Mouse (Mus musculus): ENCODE data around the gene Fam189a1. TPM values are rescaled to one million over a fixed set of nuclear protein-coding genes. Genes with fewer than 3 reads are reported as not detected.

Fam189a1 gene
- polyA plus RNA-seq, 1 experiment: 0.07 TPM

DNA sequence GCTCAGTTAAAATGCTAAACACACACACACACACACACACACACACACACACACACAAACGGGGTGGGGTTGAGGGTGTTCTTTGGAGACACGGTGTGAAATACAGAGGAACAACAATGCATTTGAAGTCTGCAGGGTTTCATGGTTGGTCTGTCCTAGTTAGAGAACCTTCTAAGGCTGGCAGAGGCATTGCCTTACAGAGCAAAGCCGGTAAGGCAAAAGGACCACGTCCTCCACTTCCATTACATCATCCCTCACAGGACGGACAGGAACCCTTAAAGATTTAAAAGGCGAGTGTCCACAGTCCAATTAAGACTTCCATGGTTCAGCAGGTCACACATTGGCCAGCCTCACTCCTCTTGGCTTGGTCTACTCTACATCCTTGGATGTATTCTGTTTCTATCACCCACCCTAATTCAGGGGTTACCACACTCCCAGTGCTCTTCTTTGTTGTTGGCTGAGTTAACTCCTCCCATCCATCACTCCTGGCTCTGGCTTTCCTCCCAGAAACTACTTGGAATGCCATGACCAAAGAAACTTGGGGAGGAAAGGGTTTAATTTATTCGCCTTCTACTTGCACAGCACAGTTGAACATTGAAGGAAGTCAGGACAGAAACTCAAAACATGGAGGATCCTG lies 96.1 kb downstream of the Fam189a1 start:
- H3K36me3 ChIP-seq (ENCODE audit: control insufficient read depth, insufficient read depth): no peaks in the 10 kb centered on the region
- H3K79me2 ChIP-seq (ENCODE audit: control insufficient read depth, insufficient read depth): no peaks in the 10 kb centered on the region
- no peak overlapping the region for H3ac ChIP-seq (ENCODE audit: control insufficient read depth, insufficient read length, low read depth)
- H3K4me3 ChIP-seq (ENCODE audit: insufficient read depth, poor library complexity, severe bottlenecking): no peak overlapping the region
- H3K27me3 ChIP-seq (ENCODE audit: control insufficient read depth, insufficient read depth, insufficient read length): peaks cover 12% of the 10 kb centered on the region
- H3K79me3 ChIP-seq (ENCODE audit: low read depth): no peaks in the 10 kb centered on the region
- no peak for TF ChIP-seq MYOG (IDR thresholded peaks at IDR 0.05; ENCODE audit: control insufficient read depth, extremely low read depth, insufficient read length)
- TF ChIP-seq CTCF (IDR thresholded peaks at IDR 0.05; ENCODE audit: control insufficient read depth, insufficient read depth, insufficient read length): no peak
- TF ChIP-seq CEBPB (IDR thresholded peaks at IDR 0.05; ENCODE audit: low read depth): no peak
- TF ChIP-seq MYOD1 (IDR thresholded peaks at IDR 0.05; ENCODE audit: control insufficient read depth, insufficient read length, low read depth): no peak
- no peak for TF ChIP-seq USF1 (IDR thresholded peaks at IDR 0.05; ENCODE audit: low read depth)
- TF ChIP-seq MAX (IDR thresholded peaks at IDR 0.05): no peak
- TF ChIP-seq FOSL1 (IDR thresholded peaks at IDR 0.05; ENCODE audit: insufficient read depth, low read length, poor library complexity, severe bottlenecking): no peak

DNA sequence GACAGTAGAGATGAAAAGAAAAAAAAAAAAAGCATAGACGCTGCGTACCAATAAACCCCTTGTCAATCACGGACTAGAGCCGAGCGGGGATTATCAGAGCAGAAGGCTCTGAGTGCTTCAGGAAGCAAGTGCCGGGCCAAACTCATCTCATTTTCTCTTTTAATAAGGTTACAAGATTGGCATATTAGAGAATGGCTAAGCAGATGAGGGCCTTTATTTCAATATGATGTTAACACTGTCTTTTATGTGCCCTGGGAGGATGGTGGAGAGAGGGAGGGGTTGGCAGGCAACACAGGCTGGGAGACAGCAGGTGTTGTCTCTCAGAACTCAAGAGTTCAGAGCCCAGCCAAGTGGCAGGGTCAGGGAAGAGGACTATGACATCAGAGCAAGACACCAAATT lies 99.5 kb downstream of the Fam189a1 start:
- Histone ChIP-seq H3K79me2 (ENCODE audit: control insufficient read depth, insufficient read depth) (no peaks in the 10 kb centered on the region), H3ac (ENCODE audit: control insufficient read depth, insufficient read length, low read depth) (no peak overlapping the region), H3K27me3 (ENCODE audit: control insufficient read depth, insufficient read depth, insufficient read length) (peaks cover 9% of the 10 kb centered on the region), H3K79me3 (ENCODE audit: low read depth) (no peaks in the 10 kb centered on the region), H3K4me3 (ENCODE audit: insufficient read depth, poor library complexity, severe bottlenecking) (no peak overlapping the region), H3K36me3 (ENCODE audit: control insufficient read depth, insufficient read depth) (no peaks in the 10 kb centered on the region)
- no peak for TF ChIP-seq FOSL1 (IDR thresholded peaks at IDR 0.05; ENCODE audit: insufficient read depth, low read length, poor library complexity, severe bottlenecking)
- TF ChIP-seq CTCF (IDR thresholded peaks at IDR 0.05; ENCODE audit: control insufficient read depth, insufficient read depth, insufficient read length): no peak
- TF ChIP-seq USF1 (IDR thresholded peaks at IDR 0.05; ENCODE audit: low read depth): no peak
- TF ChIP-seq MYOD1 (IDR thresholded peaks at IDR 0.05; ENCODE audit: control insufficient read depth, insufficient read length, low read depth): no peak
- TF ChIP-seq MYOG (IDR thresholded peaks at IDR 0.05; ENCODE audit: control insufficient read depth, extremely low read depth, insufficient read length): no peak
- TF ChIP-seq MAX (IDR thresholded peaks at IDR 0.05): no peak
- TF ChIP-seq CEBPB (IDR thresholded peaks at IDR 0.05; ENCODE audit: low read depth): no peak

DNA sequence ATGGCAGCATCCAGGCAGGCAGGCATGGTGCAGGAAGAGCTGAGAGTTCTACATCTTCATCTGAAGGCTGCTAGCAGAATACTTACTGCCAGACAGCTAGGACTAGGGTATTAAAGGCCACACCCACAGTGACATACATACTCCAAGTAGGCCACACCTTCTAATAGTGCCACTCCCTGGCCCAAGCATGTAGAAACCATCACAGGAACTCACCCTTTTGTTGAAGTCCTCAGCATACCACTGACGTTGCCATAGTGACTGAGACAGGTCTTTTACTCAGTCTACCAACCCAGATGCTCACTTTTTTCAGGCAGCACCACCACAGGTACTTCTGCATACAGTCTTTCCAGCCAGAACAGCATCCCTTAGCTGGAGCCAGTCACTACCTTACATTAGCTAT lies 104.4 kb downstream of the Fam189a1 start:
- Histone ChIP-seq H3K79me3 (ENCODE audit: low read depth) (no peaks in the 10 kb centered on the region), H3K27me3 (ENCODE audit: control insufficient read depth, insufficient read depth, insufficient read length) (peaks cover 5% of the 10 kb centered on the region), H3K36me3 (ENCODE audit: control insufficient read depth, insufficient read depth) (no peaks in the 10 kb centered on the region), H3K4me3 (ENCODE audit: insufficient read depth, poor library complexity, severe bottlenecking) (no peak overlapping the region), H3ac (ENCODE audit: control insufficient read depth, insufficient read length, low read depth) (no peak overlapping the region), H3K79me2 (ENCODE audit: control insufficient read depth, insufficient read depth) (no peaks in the 10 kb centered on the region)
- TF ChIP-seq FOSL1 (IDR thresholded peaks at IDR 0.05; ENCODE audit: insufficient read depth, low read length, poor library complexity, severe bottlenecking): no peak
- no peak for TF ChIP-seq CEBPB (IDR thresholded peaks at IDR 0.05; ENCODE audit: low read depth)

DNA sequence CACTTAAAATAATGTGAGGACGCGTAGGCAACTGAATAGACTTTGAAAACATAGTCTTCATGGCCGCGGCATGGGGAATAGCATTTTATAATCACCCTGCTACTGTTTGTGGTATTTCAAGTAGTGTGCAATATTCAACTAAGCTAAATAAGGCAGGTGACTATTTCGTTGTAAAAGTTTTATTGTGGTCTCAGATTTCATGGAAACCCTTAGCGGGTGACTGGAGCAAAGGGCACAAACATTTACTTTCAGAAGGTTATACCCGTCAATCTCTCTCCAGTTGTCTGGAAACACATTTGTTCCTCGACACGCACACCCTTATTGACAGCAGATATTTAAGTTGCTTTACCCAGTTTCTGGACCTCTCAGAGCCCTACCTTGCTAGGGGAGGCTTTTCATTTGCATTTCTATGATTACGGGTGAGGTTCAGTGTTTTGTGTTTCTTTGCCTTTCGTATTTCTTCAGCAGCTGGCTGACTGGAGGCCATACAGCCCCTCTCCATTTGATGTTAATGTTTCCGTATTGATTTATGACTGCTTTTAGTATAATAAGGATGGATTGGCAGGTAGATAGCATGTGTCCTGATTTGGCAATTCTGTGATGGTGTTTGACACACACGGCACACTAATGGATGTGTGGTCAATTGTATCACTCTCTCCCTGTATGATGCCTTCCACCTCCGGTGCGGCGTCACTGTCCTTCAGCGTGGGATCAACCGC lies 107.0 kb downstream of the Fam189a1 start:
- TF ChIP-seq MYOD1 (IDR thresholded peaks at IDR 0.05; ENCODE audit: control insufficient read depth, insufficient read length, low read depth): no peak
- no peak for TF ChIP-seq MYOG (IDR thresholded peaks at IDR 0.05; ENCODE audit: control insufficient read depth, extremely low read depth, insufficient read length)
- TF ChIP-seq CTCF (IDR thresholded peaks at IDR 0.05; ENCODE audit: control insufficient read depth, insufficient read depth, insufficient read length): no peak
- TF ChIP-seq CEBPB (IDR thresholded peaks at IDR 0.05; ENCODE audit: low read depth): no peak
- no peak for TF ChIP-seq MAX (IDR thresholded peaks at IDR 0.05)
- no peak for TF ChIP-seq USF1 (IDR thresholded peaks at IDR 0.05; ENCODE audit: low read depth)
- TF ChIP-seq FOSL1 (IDR thresholded peaks at IDR 0.05; ENCODE audit: insufficient read depth, low read length, poor library complexity, severe bottlenecking): no peak
- H3ac ChIP-seq (ENCODE audit: control insufficient read depth, insufficient read length, low read depth): no peak overlapping the region
- no peaks in the 10 kb centered on the region for H3K79me2 ChIP-seq (ENCODE audit: control insufficient read depth, insufficient read depth)

DNA sequence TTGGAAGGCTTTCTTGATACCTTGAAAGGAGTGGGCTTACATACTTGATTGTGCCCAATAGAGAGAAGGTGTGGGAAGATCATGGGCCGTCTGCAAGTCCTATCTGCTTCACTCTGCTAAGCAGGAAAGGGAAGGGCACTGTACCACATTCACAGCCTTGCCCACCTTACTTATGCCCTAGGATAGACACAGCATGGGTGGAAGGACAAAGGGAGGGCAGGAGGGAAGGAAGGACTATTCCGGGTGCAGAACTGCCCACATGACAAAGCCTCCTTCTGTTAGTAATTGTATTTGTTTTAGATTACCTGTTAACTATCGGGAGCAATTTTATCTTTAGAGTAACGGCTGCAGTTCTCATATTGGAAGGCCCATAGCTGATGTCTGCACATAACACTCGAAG lies 108.7 kb downstream of the Fam189a1 start:
- peaks cover 5% of the 10 kb centered on the region for H3K27me3 ChIP-seq (ENCODE audit: control insufficient read depth, insufficient read depth, insufficient read length)
- no peaks in the 10 kb centered on the region for H3K79me2 ChIP-seq (ENCODE audit: control insufficient read depth, insufficient read depth)
- H3K4me3 ChIP-seq (ENCODE audit: insufficient read depth, poor library complexity, severe bottlenecking): no peak overlapping the region
- H3K79me3 ChIP-seq (ENCODE audit: low read depth): no peaks in the 10 kb centered on the region
- no peak overlapping the region for H3ac ChIP-seq (ENCODE audit: control insufficient read depth, insufficient read length, low read depth)
- TF ChIP-seq CEBPB (IDR thresholded peaks at IDR 0.05; ENCODE audit: low read depth): no peak
- no peak for TF ChIP-seq FOSL1 (IDR thresholded peaks at IDR 0.05; ENCODE audit: insufficient read depth, low read length, poor library complexity, severe bottlenecking)
- TF ChIP-seq MYOD1 (IDR thresholded peaks at IDR 0.05; ENCODE audit: control insufficient read depth, insufficient read length, low read depth): no peak
- no peak for TF ChIP-seq USF1 (IDR thresholded peaks at IDR 0.05; ENCODE audit: low read depth)
- TF ChIP-seq CTCF (IDR thresholded peaks at IDR 0.05; ENCODE audit: control insufficient read depth, insufficient read depth, insufficient read length): no peak
- TF ChIP-seq MAX (IDR thresholded peaks at IDR 0.05): no peak
- TF ChIP-seq MYOG (IDR thresholded peaks at IDR 0.05; ENCODE audit: control insufficient read depth, extremely low read depth, insufficient read length): no peak
- no peaks in the 10 kb centered on the region for H3K36me3 ChIP-seq (ENCODE audit: control insufficient read depth, insufficient read depth)

More for the DNA sequence above, 107.0 kb downstream of the Fam189a1 start:
- Histone ChIP-seq H3K4me3 (ENCODE audit: insufficient read depth, poor library complexity, severe bottlenecking) (no peak overlapping the region), H3K27me3 (ENCODE audit: control insufficient read depth, insufficient read depth, insufficient read length) (peaks cover 5% of the 10 kb centered on the region), H3K79me3 (ENCODE audit: low read depth) (no peaks in the 10 kb centered on the region), H3K36me3 (ENCODE audit: control insufficient read depth, insufficient read depth) (no peaks in the 10 kb centered on the region)
